Mouse (Mus musculus): ENCODE measurements around the gene Pdgfb. TPM values are rescaled to one million over a fixed set of nuclear protein-coding genes. Genes with fewer than 3 reads are reported as not detected.

The Pdgfb gene
- polyA plus RNA-seq, 1 experiment from 2014 or later, result 5.8 TPM

- H3K9ac ChIP-seq (ENCODE audit: low read depth, low read length), result no peak overlapping the region
- no peaks in the 10 kb centered on the region for H3K36me3 ChIP-seq (ENCODE audit: control insufficient read depth, insufficient read depth, low read length)
- no peaks in the 10 kb centered on the region for H3K9me3 ChIP-seq (ENCODE audit: control insufficient read depth, low read length)
- no peak for ATAC-seq (ENCODE audit: low FRiP score, low TSS enrichment)
- H3K4me1 ChIP-seq (ENCODE audit: control insufficient read depth, insufficient read depth, low read length), result no peaks in the 10 kb centered on the region
- WGBS, result 92% methylated on average over 7 of the region's 7 CpGs
- H3K4me3 ChIP-seq (ENCODE audit: low read length), result no peak overlapping the region
- no peak overlapping the region for H3K4me2 ChIP-seq (replicated peaks; ENCODE audit: low read depth, low read length)
- H3K27ac ChIP-seq (ENCODE audit: low read depth, low read length), result no peak overlapping the region
- H3K27me3 ChIP-seq (ENCODE audit: control insufficient read depth, insufficient read depth, low read length), result no peaks in the 10 kb centered on the region
Measured at GRCm38 (mm10) chr15:79964376-79964775, 50.4 kb downstream of the Pdgfb start.

GRCm38 (mm10) chr15:79962661-79963060, 52.1 kb downstream of the Pdgfb start:
- 85% methylated on average over 18 of the region's 18 CpGs for WGBS
- no peaks in the 10 kb centered on the region for H3K27me3 ChIP-seq (ENCODE audit: control insufficient read depth, insufficient read depth, low read length)
- no peak overlapping the region for H3K9ac ChIP-seq (ENCODE audit: low read depth, low read length)
- H3K4me1 ChIP-seq (ENCODE audit: control insufficient read depth, insufficient read depth, low read length), result no peaks in the 10 kb centered on the region
- no peaks in the 10 kb centered on the region for H3K9me3 ChIP-seq (ENCODE audit: control insufficient read depth, low read length)
- ATAC-seq (ENCODE audit: low FRiP score, low TSS enrichment), result no peak
- no peak overlapping the region for H3K4me2 ChIP-seq (replicated peaks; ENCODE audit: low read depth, low read length)
- H3K4me3 ChIP-seq (ENCODE audit: low read length), result no peak overlapping the region
- no peaks in the 10 kb centered on the region for H3K36me3 ChIP-seq (ENCODE audit: control insufficient read depth, insufficient read depth, low read length)
- H3K27ac ChIP-seq (ENCODE audit: low read depth, low read length), result no peak overlapping the region

- Histone ChIP-seq H3K4me2 (replicated peaks; ENCODE audit: low read depth, low read length) (no peak overlapping the region), H3K27me3 (ENCODE audit: control insufficient read depth, insufficient read depth, low read length) (no peaks in the 10 kb centered on the region), H3K4me1 (ENCODE audit: control insufficient read depth, insufficient read depth, low read length) (no peaks in the 10 kb centered on the region), H3K36me3 (ENCODE audit: control insufficient read depth, insufficient read depth, low read length) (no peaks in the 10 kb centered on the region), H3K4me3 (ENCODE audit: low read length) (no peak overlapping the region), H3K9ac (ENCODE audit: low read depth, low read length) (no peak overlapping the region), H3K27ac (ENCODE audit: low read depth, low read length) (no peak overlapping the region), H3K9me3 (ENCODE audit: control insufficient read depth, low read length) (no peaks in the 10 kb centered on the region)
- ATAC-seq (ENCODE audit: low FRiP score, low TSS enrichment), result peak; percentile 70
- 51% methylated on average over 9 of the region's 9 CpGs for WGBS
Measured at GRCm38 (mm10) chr15:79961366-79961921, 53.3 kb downstream of the Pdgfb start.

- H3K4me2 ChIP-seq (replicated peaks; ENCODE audit: low read depth, low read length), result no peak overlapping the region
- H3K4me3 ChIP-seq (ENCODE audit: low read length), result no peak overlapping the region
- ATAC-seq (ENCODE audit: low FRiP score, low TSS enrichment), result no peak
- H3K9ac ChIP-seq (ENCODE audit: low read depth, low read length), result no peak overlapping the region
- H3K9me3 ChIP-seq (ENCODE audit: control insufficient read depth, low read length), result no peaks in the 10 kb centered on the region
- H3K27me3 ChIP-seq (ENCODE audit: control insufficient read depth, insufficient read depth, low read length), result no peaks in the 10 kb centered on the region
- H3K27ac ChIP-seq (ENCODE audit: low read depth, low read length), result no peak overlapping the region
- 52% methylated on average over 3 of the region's 3 CpGs for WGBS
- no peaks in the 10 kb centered on the region for H3K36me3 ChIP-seq (ENCODE audit: control insufficient read depth, insufficient read depth, low read length)
- H3K4me1 ChIP-seq (ENCODE audit: control insufficient read depth, insufficient read depth, low read length), result no peaks in the 10 kb centered on the region
Measured at GRCm38 (mm10) chr15:79958418-79958817, 56.4 kb downstream of the Pdgfb start.

- H3K9me3 ChIP-seq (ENCODE audit: control insufficient read depth, low read length), result no peaks in the 10 kb centered on the region
- H3K27ac ChIP-seq (ENCODE audit: low read depth, low read length), result no peak overlapping the region
- ATAC-seq (ENCODE audit: low FRiP score, low TSS enrichment), result no peak
- H3K4me2 ChIP-seq (replicated peaks; ENCODE audit: low read depth, low read length), result no peak overlapping the region
- no peaks in the 10 kb centered on the region for H3K27me3 ChIP-seq (ENCODE audit: control insufficient read depth, insufficient read depth, low read length)
- WGBS, result 80% methylated on average over 8 of the region's 8 CpGs
- no peak overlapping the region for H3K4me3 ChIP-seq (ENCODE audit: low read length)
- peaks cover 5% of the 10 kb centered on the region; the same call in 1 of the 2 replicates for H3K4me1 ChIP-seq (ENCODE audit: control insufficient read depth, insufficient read depth, low read length)
- no peaks in the 10 kb centered on the region for H3K36me3 ChIP-seq (ENCODE audit: control insufficient read depth, insufficient read depth, low read length)
- H3K9ac ChIP-seq (ENCODE audit: low read depth, low read length), result no peak overlapping the region
Measured at GRCm38 (mm10) chr15:79956559-79956958, 58.2 kb downstream of the Pdgfb start.

- Histone ChIP-seq H3K4me3 (ENCODE audit: low read length) (no peak overlapping the region), H3K4me2 (replicated peaks; ENCODE audit: low read depth, low read length) (no peak overlapping the region), H3K4me1 (ENCODE audit: control insufficient read depth, insufficient read depth, low read length) (peaks cover 28% of the 10 kb centered on the region), H3K9ac (ENCODE audit: low read depth, low read length) (no peak overlapping the region), H3K27ac (ENCODE audit: low read depth, low read length) (no peak overlapping the region), H3K9me3 (ENCODE audit: control insufficient read depth, low read length) (no peaks in the 10 kb centered on the region), H3K36me3 (ENCODE audit: control insufficient read depth, insufficient read depth, low read length) (no peaks in the 10 kb centered on the region), H3K27me3 (ENCODE audit: control insufficient read depth, insufficient read depth, low read length) (no peaks in the 10 kb centered on the region)
- no peak for ATAC-seq (ENCODE audit: low FRiP score, low TSS enrichment)
- 75% methylated on average over 7 of the region's 7 CpGs for WGBS
Measured at GRCm38 (mm10) chr15:79953470-79953869, 61.3 kb downstream of the Pdgfb start.

GRCm38 (mm10) chr15:79952504-79953231, 62.1 kb downstream of the Pdgfb start:
- Histone ChIP-seq H3K9ac (ENCODE audit: low read depth, low read length) (no peak overlapping the region), H3K4me3 (ENCODE audit: low read length) (no peak overlapping the region), H3K36me3 (ENCODE audit: control insufficient read depth, insufficient read depth, low read length) (no peaks in the 10 kb centered on the region), H3K27ac (ENCODE audit: low read depth, low read length) (no peak overlapping the region; the same call in 1 of the 2 replicates), H3K4me1 (ENCODE audit: control insufficient read depth, insufficient read depth, low read length) (peaks cover 28% of the 10 kb centered on the region), H3K9me3 (ENCODE audit: control insufficient read depth, low read length) (no peaks in the 10 kb centered on the region), H3K4me2 (replicated peaks; ENCODE audit: low read depth, low read length) (no peak overlapping the region), H3K27me3 (ENCODE audit: control insufficient read depth, insufficient read depth, low read length) (no peaks in the 10 kb centered on the region)
- ATAC-seq (ENCODE audit: low FRiP score, low TSS enrichment), result 0 out of 2 replicates have a peak, but pooled peaks have one; percentile 1
- 48% methylated on average over 11 of the region's 11 CpGs for WGBS

GRCm38 (mm10) chr15:79951730-79952503, 62.9 kb downstream of the Pdgfb start:
- Histone ChIP-seq H3K4me2 (replicated peaks; ENCODE audit: low read depth, low read length) (no peak overlapping the region), H3K9ac (ENCODE audit: low read depth, low read length) (no peak overlapping the region), H3K4me1 (ENCODE audit: control insufficient read depth, insufficient read depth, low read length) (peaks cover 28% of the 10 kb centered on the region), H3K9me3 (ENCODE audit: control insufficient read depth, low read length) (no peaks in the 10 kb centered on the region), H3K4me3 (ENCODE audit: low read length) (no peak overlapping the region), H3K36me3 (ENCODE audit: control insufficient read depth, insufficient read depth, low read length) (no peaks in the 10 kb centered on the region), H3K27ac (ENCODE audit: low read depth, low read length) (peak overlapping the region; percentile 25; the same call in 1 of the 2 replicates), H3K27me3 (ENCODE audit: control insufficient read depth, insufficient read depth, low read length) (no peaks in the 10 kb centered on the region)
- peak; percentile 14; the same call in 1 of the 2 replicates for ATAC-seq (ENCODE audit: low FRiP score, low TSS enrichment)
- 41% methylated on average over 14 of the region's 14 CpGs for WGBS

GRCm38 (mm10) chr15:79951226-79951625, 63.6 kb downstream of the Pdgfb start:
- H3K36me3 ChIP-seq (ENCODE audit: control insufficient read depth, insufficient read depth, low read length), result no peaks in the 10 kb centered on the region
- 48% methylated on average over 6 of the region's 6 CpGs for WGBS
- no peak for ATAC-seq (ENCODE audit: low FRiP score, low TSS enrichment)
- H3K4me1 ChIP-seq (ENCODE audit: control insufficient read depth, insufficient read depth, low read length), result peaks cover 30% of the 10 kb centered on the region
- H3K4me3 ChIP-seq (ENCODE audit: low read length), result no peak overlapping the region
- peak overlapping the region; percentile 25; the same call in 1 of the 2 replicates for H3K27ac ChIP-seq (ENCODE audit: low read depth, low read length)
- H3K9me3 ChIP-seq (ENCODE audit: control insufficient read depth, low read length), result no peaks in the 10 kb centered on the region
- no peak overlapping the region for H3K4me2 ChIP-seq (replicated peaks; ENCODE audit: low read depth, low read length)
- no peak overlapping the region for H3K9ac ChIP-seq (ENCODE audit: low read depth, low read length)
- no peaks in the 10 kb centered on the region for H3K27me3 ChIP-seq (ENCODE audit: control insufficient read depth, insufficient read depth, low read length)
